ENCODE assay signal across 7 mouse cellular contexts in genomic region chr2:138278853-138279640, GRCm38 (mm10). TPM values are rescaled to one million over a fixed set of nuclear protein-coding genes. Genes with fewer than 3 reads are reported as not detected.
DNase-seq lines count a peak whose midpoint lies in the region; ATAC-seq lines count a peak whose summit lies in the region.

No protein-coding gene starts in this region.

- H3K9ac ChIP-seq in heart, embryonic 12.5 days, result peak overlapping the region; percentile 54
- H3K9ac ChIP-seq in limb, embryonic 13.5 days, result peak overlapping the region; percentile 69
- peak overlapping the region; percentile 71 for H3K9ac ChIP-seq in stomach, embryonic 16.5 days (ENCODE audit: low read length)

- H3K9me3 ChIP-seq in heart, embryonic 12.5 days (replicated peaks), result no peaks in the 10 kb centered on the region
- H3K9me3 ChIP-seq in limb, embryonic 13.5 days, result no peaks in the 10 kb centered on the region
- no peaks in the 10 kb centered on the region for H3K9me3 ChIP-seq in stomach, embryonic 16.5 days (replicated peaks; ENCODE audit: control insufficient read depth, low read length)

- peak overlapping the region; percentile 38 for H3K4me3 ChIP-seq in heart, embryonic 12.5 days
- H3K4me3 ChIP-seq in limb, embryonic 13.5 days, result peak overlapping the region; percentile 45
- H3K4me3 ChIP-seq in stomach, embryonic 16.5 days (replicated peaks; ENCODE audit: low read length), result peak overlapping the region; percentile 52

- ATAC-seq in heart, embryonic 12.5 days (ENCODE audit: insufficient number of reproducible peaks, low FRiP score), result no peak
- no peak; the same call in 1 of the 2 replicates for ATAC-seq in limb, embryonic 13.5 days (ENCODE audit: low FRiP score, low read depth)
- no peak for ATAC-seq in stomach, embryonic 16.5 days (ENCODE audit: insufficient read depth, low FRiP score)
- ATAC-seq in granulocyte monocyte progenitor cell, adult 5-6 weeks (replicated peaks; ENCODE audit: poor library complexity, severe bottlenecking), result no peak

- peaks cover 44% of the 10 kb centered on the region for H3K4me1 ChIP-seq in heart, embryonic 12.5 days (replicated peaks)
- peaks cover 71% of the 10 kb centered on the region for H3K4me1 ChIP-seq in limb, embryonic 13.5 days
- peaks cover 55% of the 10 kb centered on the region for H3K4me1 ChIP-seq in stomach, embryonic 16.5 days (ENCODE audit: control insufficient read depth, insufficient read depth, low read length)

- no peaks in the 10 kb centered on the region for H3K27me3 ChIP-seq in heart, embryonic 12.5 days (replicated peaks)
- H3K27me3 ChIP-seq in limb, embryonic 13.5 days, result no peaks in the 10 kb centered on the region
- no peaks in the 10 kb centered on the region for H3K27me3 ChIP-seq in stomach, embryonic 16.5 days (ENCODE audit: control insufficient read depth, insufficient read depth, low read length)

- peak overlapping the region; percentile 73 for H3K27ac ChIP-seq in heart, embryonic 12.5 days (ENCODE audit: poor library complexity, severe bottlenecking)
- H3K27ac ChIP-seq in limb, embryonic 13.5 days, result peak overlapping the region; percentile 87
- H3K27ac ChIP-seq in stomach, embryonic 16.5 days (ENCODE audit: low read length), result peak overlapping the region; percentile 92

- 49% methylated on average over 15 of the region's 15 CpGs for WGBS in heart, embryonic 12.5 days
- WGBS in limb, embryonic 13.5 days, result 53% methylated on average over 15 of the region's 15 CpGs
- WGBS in stomach, embryonic 16.5 days, result 43% methylated on average over 15 of the region's 15 CpGs

- peak; percentile 25 for DNase-seq in thymus, postnatal 4 days
- DNase-seq in thymus, postnatal 10 days (ENCODE audit: low spot score in 2 of 2), result no peak
- DNase-seq in spleen, postnatal 36 days (ENCODE audit: low spot score in 2 of 2), result no peak

- peak overlapping the region; percentile 74 for H3K4me2 ChIP-seq in heart, embryonic 12.5 days
- H3K4me2 ChIP-seq in limb, embryonic 13.5 days (replicated peaks), result peak overlapping the region; percentile 65
- peak overlapping the region; percentile 59 for H3K4me2 ChIP-seq in stomach, embryonic 16.5 days (ENCODE audit: low read depth, low read length)

- peaks cover 16% of the 10 kb centered on the region for H3K36me3 ChIP-seq in heart, embryonic 12.5 days
- H3K36me3 ChIP-seq in limb, embryonic 13.5 days, result peaks cover 19% of the 10 kb centered on the region
- H3K36me3 ChIP-seq in stomach, embryonic 16.5 days (ENCODE audit: control insufficient read depth, insufficient read depth, low read length), result peaks cover 9% of the 10 kb centered on the region

RNA-seq across cellular contexts. Expression of gene Btbd3, which starts 22.7 kb away (rescaled TPM):
- polyA plus RNA-seq in heart, embryonic 12.5 days (2016; fragmentation: Nextera tagmentation; extraction: Ambion mirVana), result 8.1 and 9.3 TPM in 2 replicates
- 23.4 and 23.5 TPM in 2 replicates for polyA plus RNA-seq in limb, embryonic 13.5 days (2015; fragmentation: Nextera tagmentation; extraction: Ambion mirVana)
- polyA plus RNA-seq in stomach, embryonic 16.5 days (2015; fragmentation: Nextera tagmentation; extraction: Ambion mirVana), result 26.0 and 33.4 TPM in 2 replicates
- 2.0 and 3.7 TPM in 2 replicates for total RNA-seq in granulocyte monocyte progenitor cell, adult 5-6 weeks (2014; fragmentation: Nextera tagmentation)
- 1.1 and 1.2 TPM in 2 replicates for total RNA-seq in granulocyte monocyte progenitor cell, adult 5-6 weeks (2017)
